Mouse (Mus musculus) ovary, postnatal 36 days (tissue): ENCODE data around the gene Olfr643.

Experiments
- DNase-seq: peaks from one replicate; pipeline ENCODE4 v3.0.0; 2022; ENCODE audit warnings: low spot score, mixed read lengths

Olfr643 gene

GRCm38 (mm10) chr7:104137305-104137704 is at the start of gene Olfr643:
Gene Olfr643 (minus strand): TSS chr7:104137405.
- no peak for DNase-seq

DNA sequence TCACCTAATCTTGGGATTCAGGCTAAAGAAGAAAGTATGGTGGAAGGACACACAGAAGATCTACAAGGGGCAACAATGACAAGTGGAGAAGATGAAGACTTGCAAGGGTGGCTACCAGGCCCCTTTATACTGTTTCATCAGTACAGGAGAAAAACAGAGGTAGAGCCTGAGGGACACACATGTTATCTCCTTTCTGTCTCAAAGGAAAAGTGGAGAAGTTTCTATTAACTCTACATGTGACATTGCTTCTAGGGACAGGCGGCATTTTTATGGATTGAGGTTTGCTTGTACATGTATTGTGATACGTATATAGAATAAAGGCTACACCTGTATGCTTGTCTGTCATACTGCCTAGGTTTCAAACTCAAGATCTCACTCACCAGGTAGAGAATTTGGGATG is 46.1 kb upstream of the Olfr643 start, which contains the start of gene Olfr648:
Gene Olfr648 (minus strand): TSS at position 101 of the 400 bp plus-strand sequence.
- DNase-seq = no peak

DNA sequence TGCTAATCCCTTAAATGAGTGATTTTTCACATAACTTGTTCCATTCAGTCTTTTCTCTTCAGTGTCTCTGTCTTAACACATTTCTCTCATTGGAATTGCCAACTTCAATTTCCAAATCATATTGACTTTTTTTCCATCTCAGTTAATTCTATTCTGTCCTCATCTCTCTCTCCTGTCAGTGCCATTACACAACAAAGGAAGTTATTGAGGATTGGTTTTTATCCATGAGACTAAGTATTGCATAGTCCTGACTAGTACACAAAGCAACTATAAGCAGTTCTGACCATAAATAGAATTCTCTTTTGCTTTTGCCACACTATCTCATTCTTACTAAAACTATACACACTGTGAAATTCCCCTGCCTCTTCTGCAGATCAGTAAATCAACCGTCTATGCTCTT is 41.9 kb upstream of the Olfr643 start:
- DNase-seq = no peak

- no peak for DNase-seq
Observed at GRCm38 (mm10) chr7:104178422-104179054, 41.3 kb upstream of the Olfr643 start.

- DNase-seq = no peak
Observed at GRCm38 (mm10) chr7:104175085-104175484, 37.9 kb upstream of the Olfr643 start.

DNA sequence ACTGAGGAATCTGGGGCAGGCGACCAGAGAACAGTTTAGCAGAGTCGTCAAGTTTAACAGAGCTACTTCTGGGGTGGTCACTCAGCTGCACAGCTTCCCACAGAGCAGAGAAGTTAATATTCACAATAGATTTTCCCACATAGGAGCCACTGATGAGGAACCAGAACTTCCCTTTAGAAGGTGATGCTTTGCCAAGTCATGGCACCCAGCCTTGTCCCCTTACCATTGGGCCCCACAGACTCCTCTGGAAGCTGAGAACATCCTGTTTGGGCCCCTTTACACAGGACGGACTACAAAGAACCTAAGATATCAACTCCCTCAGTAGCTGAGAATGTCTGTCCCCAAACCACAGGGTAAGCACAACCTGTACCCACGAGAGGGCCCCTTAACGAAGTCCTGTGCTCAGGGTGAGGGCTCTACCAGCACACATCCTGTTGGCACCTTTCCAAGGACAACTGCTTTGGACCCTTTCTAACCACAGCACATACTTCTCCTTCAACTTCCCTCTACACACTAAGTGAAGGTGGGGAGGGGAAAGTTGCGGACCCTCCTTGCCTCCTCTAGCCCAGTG is 32.5 kb upstream of the Olfr643 start:
- no peak for DNase-seq

DNA sequence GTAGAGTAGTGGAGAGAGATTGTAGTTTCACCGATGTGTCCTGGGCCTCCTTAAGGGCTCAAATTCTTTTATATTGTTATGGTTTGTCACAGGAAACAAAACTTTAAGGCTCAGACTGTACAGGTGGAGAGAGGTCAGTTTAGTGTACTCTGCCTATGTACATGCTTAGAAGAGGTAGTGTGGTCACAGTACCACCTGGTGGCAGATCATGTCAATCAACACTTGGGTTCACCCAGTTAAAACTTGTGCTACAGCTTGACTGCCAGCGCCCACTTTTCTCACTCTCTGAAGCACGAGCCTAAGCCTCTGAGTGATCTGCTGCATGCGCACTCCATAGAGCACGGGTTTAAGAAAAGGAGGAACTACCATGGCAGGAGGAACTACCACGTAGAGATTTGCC is 29.9 kb upstream of the Olfr643 start:
- DNase-seq = no peak

GRCm38 (mm10) chr7:104150456-104150855 is 13.3 kb upstream of the Olfr643 start, which contains the start of gene Ubqlnl:
Gene Ubqlnl (minus strand): TSS chr7:104150556.
- no peak for DNase-seq

DNA sequence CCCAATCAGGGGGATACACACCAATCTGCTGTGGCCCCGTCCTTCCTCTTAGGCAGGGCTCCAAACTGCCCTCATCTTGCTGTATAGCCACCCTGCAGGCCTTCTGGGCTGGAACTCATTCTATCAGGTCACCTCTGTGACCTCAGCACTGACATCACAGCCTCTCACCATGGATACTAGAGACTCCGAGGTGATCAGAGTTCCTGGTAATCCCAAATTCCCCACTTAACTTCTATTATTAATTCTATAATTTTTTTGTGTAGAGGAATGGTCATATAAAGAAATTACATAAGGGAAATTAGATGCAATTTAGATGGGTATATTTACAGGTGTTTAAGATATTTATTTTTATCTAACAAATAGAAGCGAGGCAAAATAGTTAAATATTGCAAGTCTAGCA is 6.0 kb upstream of the Olfr643 start, which contains the start of gene Ubqln3:
Gene Ubqln3 (minus strand): TSS at position 101 of the 400 bp plus-strand sequence.
- DNase-seq = no peak

GRCm38 (mm10) chr7:104129726-104130125 is 7.5 kb downstream of the Olfr643 start, which contains the start of gene Ubqln5:
Gene Ubqln5 (minus strand): TSS chr7:104129826.
- DNase-seq = no peak

- DNase-seq = no peak
Observed at GRCm38 (mm10) chr7:104104757-104104972, 32.5 kb downstream of the Olfr643 start, which contains the start of gene Olfr646. Gene Olfr646 (plus strand): TSS chr7:104104873.

- no peak for DNase-seq
Observed at GRCm38 (mm10) chr7:104103913-104104756, 33.1 kb downstream of the Olfr643 start.

- DNase-seq = no peak
Observed at GRCm38 (mm10) chr7:104085365-104085764, 51.8 kb downstream of the Olfr643 start, which contains the start of gene Olfr645. Gene Olfr645 (minus strand): TSS chr7:104085465.

- no peak for DNase-seq
Observed at GRCm38 (mm10) chr7:104071769-104072168, 65.4 kb downstream of the Olfr643 start, which contains the start of gene Olfr644. Gene Olfr644 (minus strand): TSS chr7:104071869.

GRCm38 (mm10) chr7:104061345-104061744 is 75.9 kb downstream of the Olfr643 start, which contains the start of gene 4930516K23Rik:
Gene 4930516K23Rik (minus strand): TSS chr7:104061445.
- no peak for DNase-seq

DNA sequence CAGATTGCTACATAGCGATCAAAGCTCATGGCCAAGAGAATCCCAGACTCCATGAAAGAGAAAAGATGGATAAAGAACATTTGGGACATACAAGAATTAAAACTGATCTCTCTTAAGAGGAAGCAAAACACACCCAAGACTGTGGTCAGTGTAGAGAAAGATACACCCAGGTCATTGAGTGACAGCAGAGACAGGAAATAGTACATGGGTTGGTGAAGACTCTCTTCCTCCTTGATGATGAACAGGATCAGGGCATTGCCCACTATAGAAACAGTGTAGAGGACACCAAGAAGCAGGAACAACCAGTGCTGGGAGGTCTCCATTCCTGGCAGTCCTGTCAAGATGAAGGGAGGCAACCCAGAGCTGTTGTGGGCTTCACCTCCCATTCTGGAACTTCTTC is 78.0 kb downstream of the Olfr643 start:
- DNase-seq = no peak

DNA sequence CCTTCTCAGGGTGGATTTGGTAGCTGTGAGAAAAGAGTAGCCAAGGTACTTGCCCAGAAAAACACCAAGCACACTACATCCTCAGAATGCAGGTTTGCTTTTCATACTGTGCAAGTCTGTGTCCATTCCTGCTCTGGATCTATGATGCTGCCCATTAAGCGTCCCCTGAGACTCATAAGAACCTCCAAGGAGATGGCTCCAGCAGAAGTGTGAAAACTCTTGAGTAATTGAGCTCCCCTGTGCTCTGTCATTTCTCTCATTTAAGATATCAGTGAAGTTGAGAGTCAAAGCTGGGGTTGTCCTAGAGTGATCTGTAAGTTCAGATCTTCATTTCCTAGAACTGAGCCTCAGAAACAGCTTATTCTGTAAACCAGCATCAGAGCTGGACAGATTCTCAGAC is 84.6 kb downstream of the Olfr643 start, which contains the start of gene Olfr642:
Gene Olfr642 (minus strand): TSS at position 101 of the 400 bp plus-strand sequence.
- no peak for DNase-seq

- DNase-seq = no peak
Observed at GRCm38 (mm10) chr7:104050745-104051144, 86.5 kb downstream of the Olfr643 start.

- no peak for DNase-seq
Observed at GRCm38 (mm10) chr7:104035145-104035544, 102.1 kb downstream of the Olfr643 start, which contains the start of gene Olfr641. Gene Olfr641 (plus strand): TSS chr7:104035445.

DNA sequence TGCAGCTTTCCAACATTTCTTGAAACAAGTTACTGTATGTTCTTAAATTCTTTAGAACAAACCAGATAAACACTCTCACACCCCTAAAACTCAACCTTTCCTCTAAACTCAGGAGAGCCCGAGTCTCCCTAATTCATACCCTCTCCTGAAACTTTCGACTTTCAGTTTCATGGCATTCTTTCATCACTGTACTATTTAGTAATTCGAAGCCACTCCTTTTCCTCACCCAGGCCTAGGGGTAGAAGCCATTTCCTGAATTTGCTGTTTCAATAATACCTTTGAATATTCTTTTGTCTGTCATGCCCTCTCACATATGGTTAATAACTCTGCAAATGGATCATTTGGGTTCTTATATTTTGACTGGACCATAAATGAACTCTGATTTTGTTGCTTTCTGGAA is 110.2 kb downstream of the Olfr643 start:
- DNase-seq = no peak

GRCm38 (mm10) chr7:104025473-104025872 is 111.7 kb downstream of the Olfr643 start, which contains the start of gene Olfr640:
Gene Olfr640 (minus strand): TSS chr7:104025573.
- no peak for DNase-seq

GRCm38 (mm10) chr7:104021651-104022050 is 115.6 kb downstream of the Olfr643 start:
- DNase-seq = no peak
